Mouse (Mus musculus): Measurements from ENCODE around the gene Srrm4. TPM values are rescaled to one million over a fixed set of nuclear protein-coding genes. Genes with fewer than 3 reads are reported as not detected.
A peak's percentile ranks its signal among the peaks of the same experiment; 100 is the strongest.

The Srrm4 gene
- polyA plus RNA-seq, 1 experiment from 2014 or later = 0.27 TPM

GRCm38 (mm10) chr5:116404063-116404462 is 187.6 kb downstream of the Srrm4 start:
- WGBS = 90% methylated on average over 2 of the region's 2 CpGs
- no peak for DNase-seq (ENCODE audit: low spot score)
- TF ChIP-seq EP300 (IDR thresholded peaks at IDR 0.05) (no peak), CTCF (IDR thresholded peaks at IDR 0.05) (no peak)

GRCm38 (mm10) chr5:116400801-116401200 is 190.8 kb downstream of the Srrm4 start:
- Histone ChIP-seq H3K9ac (replicated peaks; ENCODE audit: low read depth) (no peak overlapping the region), H3K27ac (ENCODE audit: low read length) (no peak overlapping the region), H3K4me3 (ENCODE audit: low read depth, low read length) (no peak overlapping the region), H3K4me1 (ENCODE audit: insufficient read depth, low read depth, low read length) (no peaks in the 10 kb centered on the region), H3K36me3 (ENCODE audit: insufficient read depth, low read length) (no peaks in the 10 kb centered on the region), H3K9me3 (ENCODE audit: low read length) (no peaks in the 10 kb centered on the region), H3K27me3 (replicated peaks; ENCODE audit: insufficient read depth, low read length) (no peaks in the 10 kb centered on the region), H3K4me2 (replicated peaks; ENCODE audit: low read depth, low read length) (no peak overlapping the region)
- TF ChIP-seq EP300 (IDR thresholded peaks at IDR 0.05) (no peak), CTCF (IDR thresholded peaks at IDR 0.05) (no peak)
- 84% methylated on average over 3 of the region's 3 CpGs for WGBS
- no peak for DNase-seq (ENCODE audit: low spot score)
- ATAC-seq = no peak

More at GRCm38 (mm10) chr5:116404063-116404462, 187.6 kb downstream of the Srrm4 start:
- H3K4me2 ChIP-seq (replicated peaks; ENCODE audit: low read depth, low read length) = no peak overlapping the region
- H3K27ac ChIP-seq (ENCODE audit: low read length) = no peak overlapping the region
- H3K4me3 ChIP-seq (ENCODE audit: low read depth, low read length) = no peak overlapping the region
- no peak for ATAC-seq
- H3K4me1 ChIP-seq (ENCODE audit: insufficient read depth, low read depth, low read length) = peaks cover 8% of the 10 kb centered on the region; the same call in 1 of the 2 replicates
- H3K9me3 ChIP-seq (ENCODE audit: low read length) = no peaks in the 10 kb centered on the region
- H3K27me3 ChIP-seq (replicated peaks; ENCODE audit: insufficient read depth, low read length) = no peaks in the 10 kb centered on the region
- no peak overlapping the region for H3K9ac ChIP-seq (replicated peaks; ENCODE audit: low read depth)
- no peaks in the 10 kb centered on the region for H3K36me3 ChIP-seq (ENCODE audit: insufficient read depth, low read length)

- H3K27me3 ChIP-seq (replicated peaks; ENCODE audit: insufficient read depth, low read length) = no peaks in the 10 kb centered on the region
- DNase-seq (ENCODE audit: low spot score) (no peak), ATAC-seq (no peak)
- no peak overlapping the region for H3K4me3 ChIP-seq (ENCODE audit: low read depth, low read length)
- 76% methylated on average over 8 of the region's 8 CpGs for WGBS
- no peak overlapping the region for H3K27ac ChIP-seq (ENCODE audit: low read length)
- no peaks in the 10 kb centered on the region for H3K36me3 ChIP-seq (ENCODE audit: insufficient read depth, low read length)
- no peaks in the 10 kb centered on the region for H3K9me3 ChIP-seq (ENCODE audit: low read length)
- no peak overlapping the region for H3K4me2 ChIP-seq (replicated peaks; ENCODE audit: low read depth, low read length)
- no peak for TF ChIP-seq CTCF (IDR thresholded peaks at IDR 0.05)
- TF ChIP-seq EP300 (IDR thresholded peaks at IDR 0.05) = no peak
- H3K4me1 ChIP-seq (ENCODE audit: insufficient read depth, low read depth, low read length) = no peaks in the 10 kb centered on the region
- H3K9ac ChIP-seq (replicated peaks; ENCODE audit: low read depth) = no peak overlapping the region
Observed at GRCm38 (mm10) chr5:116400042-116400730, 191.4 kb downstream of the Srrm4 start.

GRCm38 (mm10) chr5:116396104-116396503 is 195.5 kb downstream of the Srrm4 start:
- H3K36me3 ChIP-seq (ENCODE audit: insufficient read depth, low read length) = no peaks in the 10 kb centered on the region
- no peak overlapping the region for H3K4me2 ChIP-seq (replicated peaks; ENCODE audit: low read depth, low read length)
- H3K4me1 ChIP-seq (ENCODE audit: insufficient read depth, low read depth, low read length) = no peaks in the 10 kb centered on the region
- H3K4me3 ChIP-seq (ENCODE audit: low read depth, low read length) = no peak overlapping the region
- no peaks in the 10 kb centered on the region for H3K9me3 ChIP-seq (ENCODE audit: low read length)
- WGBS = 85% methylated on average over 5 of the region's 5 CpGs
- H3K27me3 ChIP-seq (replicated peaks; ENCODE audit: insufficient read depth, low read length) = no peaks in the 10 kb centered on the region
- H3K9ac ChIP-seq (replicated peaks; ENCODE audit: low read depth) = no peak overlapping the region
- TF ChIP-seq EP300 (IDR thresholded peaks at IDR 0.05) = no peak
- no peak for TF ChIP-seq CTCF (IDR thresholded peaks at IDR 0.05)
- no peak overlapping the region for H3K27ac ChIP-seq (ENCODE audit: low read length)
- DNase-seq (ENCODE audit: low spot score) (no peak), ATAC-seq (no peak)

DNA sequence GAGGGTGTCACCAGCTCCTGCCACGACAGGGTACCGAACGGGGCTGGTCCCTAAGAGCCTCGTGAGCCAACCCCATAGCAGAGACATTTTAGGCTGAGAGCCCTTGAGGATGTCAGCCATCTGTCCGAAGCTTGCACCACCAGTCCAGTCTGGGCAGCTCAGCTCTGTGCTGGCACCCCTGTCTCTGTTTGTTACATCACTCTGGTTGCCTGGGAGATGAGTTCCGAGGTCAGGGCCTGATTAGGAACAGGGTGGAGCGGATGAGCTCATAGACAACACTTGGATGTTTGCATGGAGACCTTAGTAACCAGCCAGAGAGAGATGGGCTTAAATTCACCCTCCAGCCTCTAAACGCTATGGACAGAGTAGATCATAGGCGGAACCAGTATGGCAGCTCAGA is 199.0 kb downstream of the Srrm4 start:
- DNase-seq (ENCODE audit: low spot score) (no peak), ATAC-seq (peak; percentile 63)
- Histone ChIP-seq H3K36me3 (ENCODE audit: insufficient read depth, low read length) (no peaks in the 10 kb centered on the region), H3K27me3 (replicated peaks; ENCODE audit: insufficient read depth, low read length) (no peaks in the 10 kb centered on the region), H3K4me2 (replicated peaks; ENCODE audit: low read depth, low read length) (no peak overlapping the region), H3K4me3 (ENCODE audit: low read depth, low read length) (no peak overlapping the region), H3K27ac (ENCODE audit: low read length) (no peak overlapping the region), H3K9me3 (ENCODE audit: low read length) (no peaks in the 10 kb centered on the region), H3K9ac (replicated peaks; ENCODE audit: low read depth) (no peak overlapping the region), H3K4me1 (ENCODE audit: insufficient read depth, low read depth, low read length) (no peaks in the 10 kb centered on the region)
- WGBS = 75% methylated on average over 9 of the region's 9 CpGs
- TF ChIP-seq CTCF (IDR thresholded peaks at IDR 0.05) (no peak), EP300 (IDR thresholded peaks at IDR 0.05) (no peak)

- H3K4me3 ChIP-seq (ENCODE audit: low read depth, low read length) = no peak overlapping the region
- no peaks in the 10 kb centered on the region for H3K9me3 ChIP-seq (ENCODE audit: low read length)
- ATAC-seq (peak; percentile 81), DNase-seq (ENCODE audit: low spot score) (peak; percentile 74)
- TF ChIP-seq EP300 (IDR thresholded peaks at IDR 0.05) = no peak
- no peak for TF ChIP-seq CTCF (IDR thresholded peaks at IDR 0.05)
- H3K36me3 ChIP-seq (ENCODE audit: insufficient read depth, low read length) = no peaks in the 10 kb centered on the region
- no peak overlapping the region for H3K27ac ChIP-seq (ENCODE audit: low read length)
- no peak overlapping the region for H3K4me2 ChIP-seq (replicated peaks; ENCODE audit: low read depth, low read length)
- H3K9ac ChIP-seq (replicated peaks; ENCODE audit: low read depth) = no peak overlapping the region
- 35% methylated on average over 15 of the region's 15 CpGs for WGBS
- no peaks in the 10 kb centered on the region for H3K27me3 ChIP-seq (replicated peaks; ENCODE audit: insufficient read depth, low read length)
- no peaks in the 10 kb centered on the region for H3K4me1 ChIP-seq (ENCODE audit: insufficient read depth, low read depth, low read length)
Observed at GRCm38 (mm10) chr5:116389856-116390542, 201.6 kb downstream of the Srrm4 start.

All from lung, postnatal 0 days (tissue).